Mouse (Mus musculus): ENCODE measurements at regions not wholly inside any gene's neighbourhood (a gene's known extent, or its start where the extent isn't known, plus 50 kb on each side); places are given as distances from the start of the nearest gene placed in this dataset.
"Not testable (repeated sequence)": the region's sequence is repeated elsewhere in the genome, so short reads cannot be mapped to it uniquely, and the experiment has no call there.

DNA sequence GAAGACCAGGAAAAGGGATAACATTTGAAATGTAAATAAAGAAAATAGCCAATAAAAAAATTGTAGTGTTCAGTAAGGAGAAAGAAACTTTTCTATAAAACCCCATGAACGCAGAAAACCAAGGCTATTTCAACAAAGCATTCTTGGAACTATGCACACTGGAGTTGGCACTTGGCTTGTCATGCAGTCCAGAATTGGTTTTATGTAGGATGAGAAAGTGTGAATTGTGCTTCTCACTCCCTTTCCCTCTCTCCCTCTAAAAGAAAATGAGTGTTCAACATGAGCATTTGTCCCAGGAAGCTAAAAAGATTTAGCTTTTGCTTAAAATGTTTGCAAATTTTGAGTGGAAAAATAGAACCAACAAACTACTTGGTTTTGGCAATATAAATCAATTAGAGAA is 841.6 kb upstream of the Adam24 start:
- peak; percentile 16 for DNase-seq (ENCODE audit: low spot score)

DNA sequence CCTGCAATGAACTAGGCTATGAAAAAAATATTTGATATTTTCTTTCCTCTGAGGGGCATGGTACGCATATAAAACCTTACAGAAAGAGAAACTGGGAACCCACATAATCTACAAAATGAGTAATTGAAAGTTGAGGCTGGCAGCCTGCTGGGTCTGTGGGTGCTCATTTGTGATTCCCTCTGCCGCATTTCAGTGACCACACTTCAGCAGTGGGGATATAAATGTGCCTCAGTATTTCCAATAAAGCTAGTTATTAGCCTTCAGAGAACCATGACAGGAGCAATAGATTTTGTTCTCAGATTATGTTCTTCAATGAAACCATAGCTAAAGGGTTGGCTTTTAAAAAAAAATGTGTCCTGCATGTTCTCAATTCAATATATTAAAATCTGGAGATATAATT is 828.0 kb upstream of the Adam24 start:
- DNase-seq (ENCODE audit: low spot score): no peak

DNA sequence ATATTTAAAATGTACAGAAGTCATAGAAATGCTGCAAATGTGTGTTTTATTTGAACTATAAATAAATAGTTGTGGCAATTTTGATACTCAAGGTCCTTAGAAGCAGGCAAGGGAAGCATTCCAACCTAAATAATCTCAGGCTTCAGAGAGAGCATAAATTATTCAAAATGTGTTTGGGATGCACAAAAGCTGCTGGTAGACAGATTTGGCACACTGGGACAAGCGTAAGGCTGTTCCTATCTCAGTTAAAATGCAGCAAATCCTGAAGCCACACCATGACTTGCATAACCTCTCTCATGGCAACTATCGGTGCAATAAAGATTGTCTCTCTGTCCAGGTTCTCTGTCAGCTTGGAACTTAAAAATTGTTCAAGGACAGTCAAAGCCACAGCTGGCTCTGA is 812.3 kb upstream of the Adam24 start:
- DNase-seq (ENCODE audit: low spot score): no peak

DNA sequence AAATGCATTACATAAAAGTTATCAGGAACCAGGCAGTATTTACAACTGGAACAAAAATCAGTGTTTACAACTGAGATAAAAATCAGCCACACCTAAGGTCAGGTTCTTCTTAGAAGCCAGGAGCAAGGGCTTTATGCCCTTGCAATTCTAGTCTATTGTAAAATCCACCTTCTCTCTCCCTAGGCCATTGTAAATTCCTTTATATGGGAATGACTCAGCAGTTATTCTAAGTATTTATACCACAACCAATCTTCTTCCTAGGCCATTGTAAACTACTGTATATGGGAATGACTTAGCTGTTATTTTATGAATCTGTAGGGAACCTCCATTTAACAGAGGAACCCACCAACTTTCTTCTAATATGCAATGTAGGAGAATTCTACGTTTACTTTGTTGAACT is 772.6 kb upstream of the Adam24 start:
- no peak for DNase-seq (ENCODE audit: low spot score)

DNA sequence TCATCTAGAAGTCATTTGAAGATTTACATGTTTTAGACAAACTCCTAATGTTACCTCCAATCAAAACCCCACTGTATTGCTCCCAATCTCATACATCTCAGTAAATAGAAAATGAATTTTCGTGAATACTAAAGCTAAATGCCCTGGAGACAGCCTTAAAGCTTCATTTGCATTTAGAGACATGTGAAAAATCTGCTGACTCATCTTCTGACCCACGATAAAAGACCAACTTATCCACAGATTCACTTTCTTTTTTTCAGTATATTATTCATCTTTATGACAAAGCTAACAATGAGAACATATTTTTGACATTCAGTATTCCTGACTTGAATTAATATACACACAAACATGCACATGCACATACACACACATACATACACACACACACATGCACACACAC is 762.0 kb upstream of the Adam24 start:
- DNase-seq (ENCODE audit: low spot score): no peak

DNA sequence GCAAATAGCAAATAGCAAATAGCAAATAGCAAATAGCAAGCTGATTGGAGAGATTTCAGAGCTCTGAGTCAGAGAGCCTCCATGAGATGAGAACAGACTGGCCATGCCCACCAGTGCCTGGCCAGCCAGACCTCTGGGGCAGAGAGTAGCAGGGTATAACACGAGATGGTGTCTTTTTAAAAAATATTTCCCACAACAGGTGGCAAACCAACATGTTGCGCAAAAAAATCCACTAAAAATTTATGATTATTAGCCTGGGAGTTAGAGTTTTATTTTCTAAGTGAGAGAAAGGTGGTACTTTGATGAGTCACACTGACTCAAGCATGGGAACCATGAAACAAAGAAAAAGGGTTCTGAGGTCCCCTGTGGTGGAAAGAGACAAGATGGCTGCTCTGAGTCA is 753.5 kb upstream of the Adam24 start:
- DNase-seq (ENCODE audit: low spot score): no peak

DNA sequence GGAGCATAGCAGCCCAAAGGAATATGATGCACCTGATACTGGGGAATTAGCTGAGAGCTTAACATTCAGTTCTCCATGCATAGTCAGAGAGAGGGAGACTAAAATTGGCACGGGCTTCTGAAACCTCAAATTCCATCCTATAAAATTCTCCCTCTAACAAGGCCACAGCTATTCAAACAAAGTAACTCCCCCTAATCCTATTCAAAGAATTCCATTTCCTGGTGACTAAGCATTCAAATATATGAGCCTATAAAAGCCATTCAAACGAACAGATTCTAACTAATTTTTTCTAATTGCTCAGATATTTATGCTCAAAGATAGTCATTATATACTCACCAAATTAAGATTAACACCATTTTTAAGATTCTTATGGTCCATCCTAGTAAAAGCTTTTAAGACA is 751.1 kb upstream of the Adam24 start:
- DNase-seq (ENCODE audit: low spot score): no peak

DNA sequence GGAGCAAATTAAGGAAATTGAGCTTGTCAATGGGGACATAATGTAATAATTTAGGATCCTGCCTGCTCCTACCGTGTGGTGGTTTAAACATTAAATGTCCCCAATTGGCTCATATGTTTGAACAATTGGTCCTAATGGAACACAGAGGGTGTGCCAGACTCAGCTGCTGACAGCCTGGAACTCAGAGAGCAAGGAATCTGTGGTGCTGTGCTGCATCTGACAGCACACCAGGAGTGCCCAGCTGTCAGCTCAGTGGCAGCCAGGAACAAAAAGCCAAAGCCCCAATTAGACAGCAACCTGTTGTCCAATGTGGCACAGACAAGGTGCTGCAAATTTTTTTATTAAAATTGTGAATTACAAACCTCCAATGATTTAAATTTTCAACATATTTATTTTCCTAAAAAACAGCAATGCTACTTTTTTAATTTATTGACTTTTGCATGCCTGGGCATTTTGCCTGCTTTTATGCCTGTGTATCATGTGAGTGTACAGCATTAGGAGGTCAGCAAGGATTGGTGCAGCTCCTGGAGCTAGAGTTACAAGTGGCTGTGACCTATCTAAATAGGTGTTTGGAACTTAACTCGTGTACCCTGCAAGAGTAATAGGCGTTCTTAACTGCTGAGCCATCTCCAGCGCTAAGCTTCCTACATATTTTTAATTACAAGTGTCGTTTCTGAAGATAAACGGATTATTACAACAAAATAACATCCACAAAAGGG is 724.5 kb upstream of the Adam24 start:
- no peak for DNase-seq (ENCODE audit: low spot score)

DNA sequence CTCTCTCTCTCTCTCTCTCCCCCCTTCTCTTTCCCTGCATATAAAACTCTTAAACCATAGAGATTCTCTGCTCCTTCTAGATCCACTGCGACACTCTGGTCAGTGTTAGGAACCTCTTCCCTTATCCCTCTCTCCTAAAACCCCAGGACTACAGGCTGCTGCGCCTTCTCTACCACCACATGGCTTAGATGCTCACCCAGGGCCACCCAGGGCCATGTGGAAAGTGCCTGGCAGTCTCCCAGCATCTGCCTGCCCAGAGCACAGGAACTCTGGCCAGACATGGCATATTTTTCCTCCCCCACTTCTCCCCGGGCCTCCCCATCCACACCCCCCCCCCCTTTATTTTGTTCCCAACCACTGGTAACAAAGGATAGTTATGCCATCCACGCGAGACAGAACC is 720.4 kb upstream of the Adam24 start:
- no peak for DNase-seq (ENCODE audit: low spot score)

DNA sequence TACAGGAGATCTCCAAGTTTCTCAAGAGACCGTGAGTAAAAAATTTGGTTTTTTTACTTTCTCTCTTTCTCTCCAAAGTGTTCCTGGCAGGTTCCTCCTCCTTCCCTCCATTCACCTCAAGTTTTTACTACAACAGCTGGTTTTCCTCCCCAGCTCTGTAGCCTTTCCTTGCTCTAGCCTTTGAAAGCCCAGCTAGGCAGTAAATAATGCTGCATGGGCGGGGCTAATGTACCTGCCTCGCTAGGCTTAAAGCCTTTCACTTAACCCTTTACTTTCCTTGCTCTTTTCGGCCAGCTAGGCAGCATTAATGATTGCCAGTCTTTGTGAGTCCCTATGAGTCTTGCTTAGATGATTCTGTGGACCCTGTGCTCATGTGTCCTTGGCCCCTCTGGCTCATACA is 720.0 kb upstream of the Adam24 start:
- DNase-seq (ENCODE audit: low spot score): no peak

DNA sequence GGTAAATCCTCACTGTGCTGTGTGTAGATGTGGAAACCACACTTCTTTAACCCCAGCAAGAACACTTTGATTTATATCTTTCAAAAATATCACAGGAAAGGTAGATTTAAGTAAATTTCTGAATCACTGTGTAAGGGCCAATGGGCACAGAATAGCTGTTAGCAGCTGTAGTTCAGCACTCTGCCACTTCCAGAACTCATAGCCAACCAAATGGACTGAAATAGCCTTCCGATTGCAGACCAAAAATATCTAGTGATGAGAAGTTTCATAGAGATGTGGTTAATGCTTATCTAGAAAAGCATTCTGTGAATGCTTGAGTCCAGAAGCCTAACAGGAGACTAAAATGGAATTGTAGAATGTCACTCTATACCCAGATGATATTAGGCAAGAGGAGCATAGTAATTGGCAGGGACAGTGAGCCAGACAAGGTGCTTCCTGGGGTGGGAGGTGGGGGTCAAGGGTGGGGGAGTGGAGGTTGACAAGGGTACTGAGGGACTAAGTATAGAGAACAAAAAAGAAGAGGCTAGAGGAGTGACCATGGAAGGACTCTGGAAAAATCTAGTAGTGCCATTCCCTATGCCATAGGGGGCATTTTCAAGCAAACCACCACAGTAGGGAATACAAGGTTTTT is 669.6 kb upstream of the Adam24 start:
- no peak for DNase-seq (ENCODE audit: low spot score)

DNA sequence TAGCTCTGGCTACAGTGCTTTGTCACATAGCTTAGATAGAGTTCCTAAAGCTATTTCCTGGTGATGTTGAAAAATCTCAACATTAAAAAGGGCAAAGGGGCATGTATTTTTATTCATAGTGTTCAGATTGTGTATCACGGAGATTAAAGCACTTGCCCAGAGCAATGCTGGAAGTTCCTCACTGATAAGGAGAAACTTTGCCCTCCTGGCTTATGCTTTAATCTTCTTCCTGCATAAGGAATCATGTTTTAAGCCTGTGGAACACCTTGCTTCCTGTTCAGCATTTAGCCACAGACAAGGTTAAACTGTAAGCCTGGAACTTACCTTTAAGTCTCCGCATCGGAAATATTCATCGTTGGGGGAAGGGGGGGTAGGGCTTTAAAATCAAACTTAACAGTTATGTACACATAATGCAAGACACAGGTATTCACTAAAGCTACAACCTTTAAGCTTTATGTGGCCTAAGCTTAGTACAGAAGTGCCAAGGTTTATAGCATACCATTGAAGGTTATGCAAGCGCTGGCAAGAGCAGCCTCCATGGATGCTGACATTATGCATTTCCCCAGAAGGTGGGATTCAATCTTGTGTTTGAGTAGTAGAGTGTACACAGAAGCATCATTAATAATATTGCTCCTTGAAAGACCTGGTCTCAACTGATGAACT is 655.5 kb upstream of the Adam24 start:
- DNase-seq (ENCODE audit: low spot score): no peak

DNA sequence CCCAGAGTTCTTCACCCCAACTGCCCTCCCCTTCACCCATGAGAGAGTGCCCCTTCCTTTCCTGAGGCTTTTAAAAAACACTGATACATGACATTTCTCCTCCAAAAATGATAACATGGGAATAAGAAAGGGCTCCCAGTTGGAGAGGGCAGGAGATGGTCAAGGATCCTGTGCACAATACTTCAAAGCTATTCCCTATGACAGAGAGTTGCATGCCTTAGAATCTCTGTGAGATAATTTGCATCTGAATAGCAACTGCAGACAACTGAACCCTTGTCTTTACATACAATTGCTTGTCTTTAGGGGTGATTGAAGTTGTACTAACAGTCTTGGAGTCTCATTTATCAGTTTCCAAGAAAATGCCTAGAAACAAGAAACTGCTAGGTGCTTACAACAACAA is 610.7 kb upstream of the Adam24 start:
- no peak for DNase-seq (ENCODE audit: low spot score)

DNA sequence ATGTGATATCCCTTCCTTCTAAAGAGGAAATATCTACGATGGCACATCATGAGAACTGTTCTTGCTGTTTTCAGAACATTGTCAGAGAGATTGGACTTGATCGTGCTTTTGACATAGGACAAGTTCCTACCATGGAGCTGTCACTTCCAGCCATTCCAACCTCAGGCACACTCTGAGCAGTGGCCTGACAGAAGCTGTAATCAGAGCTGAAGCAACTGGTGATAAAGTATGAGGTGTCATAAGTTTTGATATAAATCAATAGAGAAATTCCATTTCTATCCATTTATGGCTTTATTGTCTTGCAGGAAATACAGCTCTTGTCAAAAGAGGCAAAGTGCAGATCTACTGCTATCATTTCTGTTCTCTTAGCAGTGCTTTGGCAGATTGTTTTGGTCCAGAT is 603.7 kb upstream of the Adam24 start:
- no peak for DNase-seq (ENCODE audit: low spot score)

DNA sequence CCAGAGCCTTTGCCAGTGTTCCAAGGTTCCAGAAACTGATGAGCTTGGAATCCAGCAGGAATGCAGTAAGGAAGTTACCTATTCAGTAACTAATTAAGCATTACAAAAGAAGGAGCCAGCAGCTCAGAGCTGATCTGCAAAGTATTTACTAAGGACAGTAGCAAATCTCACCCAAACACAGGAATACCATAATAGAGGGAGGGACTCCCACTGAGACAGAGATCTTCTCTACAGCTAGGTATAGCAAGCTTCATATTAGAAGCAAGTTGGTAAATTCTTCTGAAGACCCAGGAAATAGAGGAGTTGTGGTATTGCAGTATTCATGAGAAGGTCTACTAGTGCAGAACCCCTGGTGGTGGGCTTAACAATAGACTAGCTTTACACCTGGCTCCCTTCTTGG is 593.9 kb upstream of the Adam24 start:
- DNase-seq (ENCODE audit: low spot score): not testable (repeated sequence)

DNA sequence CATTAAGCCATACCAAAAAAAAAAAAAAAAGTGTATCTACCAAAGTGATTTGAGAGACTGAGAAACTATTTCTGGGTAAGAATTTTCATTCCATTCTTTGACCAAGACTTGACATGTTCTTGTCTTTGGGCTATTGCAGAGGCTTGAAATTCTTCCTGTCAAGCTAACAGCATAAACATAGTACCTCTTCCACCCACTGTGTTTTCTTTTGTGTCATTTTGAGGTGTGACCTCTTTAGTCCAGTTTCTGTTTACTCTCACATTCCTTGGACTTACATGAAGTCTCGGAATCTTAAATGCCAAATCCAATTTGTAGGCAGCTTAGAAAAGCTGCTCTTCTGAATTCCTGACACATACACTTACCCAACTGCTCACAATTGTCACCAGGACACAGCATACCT is 590.7 kb upstream of the Adam24 start:
- DNase-seq (ENCODE audit: low spot score): no peak

DNA sequence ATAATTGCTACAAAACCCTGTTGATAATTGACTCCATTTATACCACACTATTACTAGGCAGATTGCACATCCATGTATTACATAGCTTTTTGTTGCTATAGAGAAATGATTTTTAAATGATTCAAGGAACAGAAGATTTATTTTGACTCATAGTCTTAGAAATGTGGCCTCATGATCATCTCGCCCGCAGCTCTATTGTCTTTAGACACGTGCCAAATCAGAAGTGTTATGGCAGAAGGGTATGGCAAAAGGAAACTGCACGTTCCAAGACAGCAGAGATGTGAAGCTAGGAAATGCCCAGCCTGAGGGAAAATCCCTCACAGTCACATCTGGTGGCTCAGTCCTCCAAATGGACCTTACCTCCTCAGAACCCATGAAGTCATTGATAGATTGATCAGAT is 585.5 kb upstream of the Adam24 start:
- no peak for DNase-seq (ENCODE audit: low spot score)

DNA sequence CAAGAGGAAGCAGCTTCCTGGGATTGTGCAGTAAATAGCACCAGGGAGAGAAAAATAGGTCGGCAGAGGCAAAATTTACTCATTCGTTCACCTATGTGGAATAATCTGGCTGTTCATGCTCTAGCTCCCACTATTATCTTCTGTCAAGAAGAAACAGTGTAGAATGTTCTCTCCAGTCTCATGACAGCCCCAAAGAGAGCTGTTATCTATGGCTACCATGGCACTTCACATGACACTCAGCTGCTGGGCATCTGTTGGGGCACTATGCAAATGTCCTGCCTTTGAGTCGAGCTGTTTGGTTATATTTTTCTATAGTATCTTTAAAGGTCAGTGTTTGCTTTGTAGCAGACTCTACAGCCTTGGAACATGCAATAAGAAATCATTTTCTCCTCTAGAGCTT is 550.5 kb upstream of the Adam24 start:
- no peak for DNase-seq (ENCODE audit: low spot score)

DNA sequence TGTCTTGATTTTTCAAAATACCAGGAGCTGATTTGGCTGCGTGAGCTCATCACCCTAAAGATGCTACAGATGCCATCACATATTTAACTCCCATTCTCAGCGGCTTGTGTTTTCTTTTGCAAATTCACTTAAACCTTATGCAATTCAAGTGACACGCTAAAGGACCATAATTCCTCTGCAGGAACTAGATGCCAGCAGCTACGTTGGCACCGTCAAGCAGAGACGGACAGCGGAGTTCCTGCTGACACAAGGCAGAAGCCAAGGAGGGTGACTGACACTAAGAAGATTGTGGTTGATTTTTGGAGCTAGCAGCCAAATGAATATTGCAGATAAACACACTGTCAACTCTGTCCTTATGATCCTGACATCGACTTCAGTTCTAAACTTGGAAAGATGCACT is 547.7 kb upstream of the Adam24 start:
- no peak for DNase-seq (ENCODE audit: low spot score)

DNA sequence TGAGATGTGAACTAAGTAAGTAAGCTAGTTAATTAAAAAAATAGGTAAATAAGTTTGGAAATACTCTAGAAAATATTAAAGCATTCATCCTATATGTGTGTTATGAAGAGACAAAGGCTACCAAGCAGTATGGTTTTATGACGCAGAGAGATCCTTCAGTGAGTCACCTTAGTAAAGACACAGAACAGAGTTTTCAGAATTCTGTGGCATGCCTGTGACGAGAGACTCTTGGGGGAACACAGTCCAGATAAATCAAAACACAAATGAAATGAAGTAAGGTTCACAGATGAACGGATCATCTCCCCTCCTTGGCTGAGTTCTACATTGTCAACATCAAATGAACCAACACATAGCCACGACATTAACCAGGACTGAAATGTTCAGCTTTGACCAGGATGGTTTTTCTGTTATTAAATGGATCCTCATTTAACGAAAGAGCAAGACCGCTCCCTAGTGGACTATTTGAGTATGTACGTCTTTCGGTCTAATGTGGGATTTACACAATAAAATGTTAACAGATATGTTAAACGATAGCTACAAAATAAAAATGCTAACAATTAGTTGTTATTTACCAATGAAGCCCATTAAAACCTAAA is 542.1 kb upstream of the Adam24 start:
- peak; percentile 9 for DNase-seq (ENCODE audit: low spot score)

DNA sequence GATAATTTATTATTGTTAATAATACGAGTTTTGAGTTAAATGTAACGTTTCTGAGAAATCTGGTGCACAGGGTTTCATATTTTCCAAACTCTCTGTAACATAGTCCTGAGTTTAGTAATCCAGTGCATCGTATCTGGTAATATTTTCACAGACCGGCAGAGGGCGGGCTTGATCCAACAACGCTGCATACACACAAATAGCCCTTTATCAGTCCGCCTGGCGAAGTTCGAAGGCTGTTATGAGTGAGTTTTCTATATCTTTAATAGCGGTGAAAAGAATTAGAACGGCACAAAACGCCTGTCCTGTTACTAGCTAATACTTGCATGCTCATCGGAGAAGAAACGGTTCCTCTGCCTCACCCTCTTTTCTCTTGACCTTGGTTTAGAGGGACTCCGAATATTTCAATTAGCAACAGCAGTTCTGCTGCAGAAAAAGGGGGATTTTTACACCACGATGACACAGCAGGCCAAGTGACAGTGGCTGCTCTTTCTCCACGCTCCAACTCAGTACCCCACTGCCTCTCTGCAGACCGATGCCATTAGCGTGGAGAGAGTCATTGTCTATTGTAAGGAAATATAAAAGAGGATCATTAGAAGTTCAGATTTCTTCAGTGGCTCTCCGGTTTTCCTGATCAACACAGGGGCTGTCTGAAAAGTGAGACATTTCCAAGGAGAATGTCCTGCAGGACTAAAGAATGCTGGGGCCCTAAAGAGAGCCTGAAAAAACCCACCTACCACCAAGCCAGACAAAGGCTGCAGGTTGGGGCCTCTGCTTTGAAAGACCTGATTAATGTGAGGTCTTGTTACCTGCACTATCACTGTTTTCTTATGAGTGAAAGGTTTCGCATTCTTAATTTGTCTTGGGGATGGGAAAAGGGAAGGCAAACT is 523.7 kb upstream of the Adam24 start:
- peak; percentile 67 for DNase-seq (ENCODE audit: low spot score)

DNA sequence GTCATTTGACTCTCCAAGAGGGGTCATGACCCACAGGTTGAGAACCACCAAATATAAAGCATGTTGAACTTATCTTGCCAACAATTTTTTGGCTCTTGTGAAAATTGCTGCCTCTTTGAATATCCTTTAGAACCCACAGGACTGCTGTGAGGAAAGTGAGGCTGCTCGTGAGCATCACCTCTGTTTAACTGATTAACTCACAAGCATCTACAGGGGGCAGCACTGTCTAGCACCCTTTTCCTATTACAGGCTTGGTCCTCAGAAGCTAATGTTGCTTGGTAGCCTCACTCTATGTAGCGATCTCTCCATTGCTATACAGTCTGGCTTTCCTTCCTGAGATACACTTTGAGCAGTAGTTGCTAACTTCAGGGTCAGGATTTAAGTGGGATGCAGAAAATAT is 522.4 kb upstream of the Adam24 start:
- no peak for DNase-seq (ENCODE audit: low spot score)

Data from left cerebral cortex, adult 11 months (tissue).